Mouse (Mus musculus) heart, postnatal 36 days (tissue): ENCODE measurements at regions not wholly inside any gene's neighbourhood (a gene's known extent, or its start where the extent isn't known, plus 50 kb on each side); places are given as distances from the start of the nearest gene placed in this dataset.

Experiments used
- DNase-seq, 2 experiments: peaks; one replicate each; pipeline ENCODE4 v3.0.0; 2021 to 2022
- intact Hi-C: fragments of 180-260 bp; cut with DNase I; formaldehyde crosslinking; loops from one replicate; pipeline ENCODE4 v1.15.1; 2025

DNA sequence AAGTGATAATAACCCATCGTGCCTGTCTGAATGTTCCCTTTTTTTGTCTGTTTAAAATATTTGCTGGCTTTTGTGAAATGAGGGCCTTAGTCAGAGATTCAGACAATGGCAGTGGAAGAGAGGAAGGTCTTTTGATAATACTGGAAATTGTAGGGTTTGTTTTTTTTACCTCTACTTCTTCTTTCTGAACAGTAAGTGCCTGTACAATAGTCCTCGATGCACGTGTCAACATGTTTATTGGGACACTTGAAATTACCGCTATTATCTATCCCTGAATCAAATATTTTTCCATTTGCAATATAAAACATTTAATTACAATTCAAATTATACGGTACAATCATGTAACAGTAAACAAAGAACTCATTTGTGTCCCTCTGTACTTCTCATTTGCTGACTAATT lies 733.5 kb downstream of the Fam19a2 start:
- intact Hi-C loops = no loop called here
- no peak for DNase-seq

DNA sequence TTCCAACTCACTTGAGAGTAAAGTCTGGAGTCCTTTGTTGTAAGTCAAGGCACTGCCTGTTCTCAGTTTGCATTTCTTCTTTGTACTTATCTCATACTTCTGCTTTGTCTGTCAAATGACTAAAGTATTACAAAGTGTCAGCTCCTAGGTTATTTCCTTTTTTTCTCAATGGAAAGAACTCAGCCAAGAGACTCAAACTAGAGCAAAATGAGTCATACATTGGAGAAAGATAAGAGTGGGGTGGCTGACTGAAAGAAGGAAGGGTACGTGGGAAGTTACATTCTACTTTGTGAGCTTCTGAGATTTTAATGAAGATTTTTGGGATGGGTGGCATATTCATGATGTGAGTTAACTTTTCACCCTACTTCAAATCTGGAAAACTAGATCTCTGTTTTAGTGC lies 735.2 kb downstream of the Fam19a2 start:
- DNase-seq = no peak
- intact Hi-C loops = no loop called here

DNA sequence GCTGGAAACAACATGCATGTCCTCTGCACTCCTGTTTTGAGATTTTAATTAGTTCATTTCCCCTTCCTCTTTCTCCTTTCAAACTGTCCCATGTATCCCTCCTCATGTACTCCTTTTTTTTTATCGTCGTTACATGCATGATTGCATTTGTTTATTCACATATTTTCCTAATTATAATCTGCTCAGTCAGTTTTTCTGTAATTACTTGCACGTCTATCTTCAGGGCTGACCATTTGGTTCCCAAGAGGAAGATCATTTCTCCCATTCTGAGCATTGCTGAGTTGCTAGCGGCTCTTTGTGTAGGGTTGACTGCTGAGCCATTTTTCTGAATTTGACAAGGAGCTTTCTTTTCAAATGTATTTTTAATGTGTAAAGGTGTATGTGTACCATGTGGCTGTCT lies 781.2 kb downstream of the Fam19a2 start:
- intact Hi-C loops = no loop called here

DNA sequence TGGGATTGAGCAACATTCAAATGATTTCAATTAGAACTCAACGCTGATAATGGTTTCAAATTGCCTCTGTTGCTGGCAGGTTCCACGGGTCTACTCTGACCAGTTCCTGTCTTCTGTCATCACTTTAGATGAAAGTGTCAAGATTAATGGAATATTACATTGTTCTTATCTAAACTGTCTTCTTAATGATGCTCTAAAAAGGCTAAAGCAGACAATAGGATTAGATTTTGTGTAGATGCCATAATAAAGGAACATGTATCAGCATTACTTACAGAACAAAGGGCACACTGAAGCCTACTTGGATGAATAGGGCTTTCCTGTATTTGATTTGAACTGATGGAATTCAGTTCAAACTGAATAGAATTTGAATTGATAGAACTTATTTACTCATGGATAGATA lies 782.0 kb downstream of the Fam19a2 start:
- intact Hi-C loops = no loop called here
- DNase-seq = no peak

More for the DNA sequence above, 781.2 kb downstream of the Fam19a2 start:
- DNase-seq = no peak

DNA sequence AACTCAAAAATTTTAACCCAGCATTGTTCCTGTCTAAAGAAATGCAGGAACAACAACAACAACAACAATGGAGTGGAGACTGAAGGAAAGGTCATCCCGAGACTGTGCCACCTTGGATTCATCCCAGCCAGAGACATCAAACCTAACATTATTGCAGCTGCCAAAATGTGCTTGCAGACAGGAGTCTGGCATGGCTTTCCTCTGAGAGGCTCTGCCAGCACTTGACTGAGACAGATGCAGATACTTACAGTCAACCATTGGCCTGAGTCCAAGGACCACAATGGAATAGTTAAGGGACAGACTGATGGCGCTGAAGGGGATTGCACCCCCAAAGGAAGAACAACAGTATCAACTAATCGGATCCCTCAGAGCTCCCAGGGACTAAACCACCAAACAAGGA lies 819.0 kb downstream of the Fam19a2 start:
- intact Hi-C loops = no loop called here
- DNase-seq = peak; percentile 14 to 25

DNA sequence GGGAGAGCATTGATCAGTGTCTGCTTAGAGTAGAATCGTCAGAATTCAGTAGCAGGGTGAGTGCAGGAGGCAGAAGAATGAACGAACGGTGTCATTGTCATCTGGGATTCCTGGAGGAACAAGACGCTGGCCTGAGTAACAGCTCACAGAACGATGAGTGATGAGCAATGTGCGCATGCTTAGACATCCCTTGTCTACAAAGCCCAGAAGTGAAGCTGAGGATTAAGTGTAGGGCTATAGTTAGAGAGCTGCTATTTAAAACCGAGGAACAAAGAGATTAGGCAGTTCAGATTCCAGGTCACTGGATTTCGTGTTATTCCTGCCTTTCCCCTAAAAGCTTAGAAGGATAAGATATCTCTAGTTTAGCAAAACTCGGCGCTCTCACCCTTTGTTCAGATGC lies 826.8 kb downstream of the Fam19a2 start:
- intact Hi-C loops = no loop called here
- no peak for DNase-seq

DNA sequence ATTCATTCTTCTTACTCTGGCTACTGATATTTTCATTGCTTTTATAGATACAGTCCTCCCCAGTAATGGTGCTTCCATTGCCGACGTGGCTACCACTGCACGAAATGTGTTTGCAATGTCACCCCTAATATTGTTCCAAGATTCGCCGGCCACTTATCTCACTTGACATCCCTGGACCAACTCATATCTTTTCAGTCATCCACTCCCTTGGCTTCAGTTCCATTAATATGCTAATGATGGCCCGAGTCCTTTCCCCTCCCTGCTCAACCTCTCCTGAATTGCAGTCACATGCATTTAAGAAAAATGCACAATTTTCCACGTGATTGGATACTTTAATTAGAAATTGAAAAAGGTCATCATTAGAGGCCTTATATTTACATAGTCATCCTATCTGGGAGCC lies 827.6 kb downstream of the Fam19a2 start:
- DNase-seq = no peak
- intact Hi-C loops = no loop called here

DNA sequence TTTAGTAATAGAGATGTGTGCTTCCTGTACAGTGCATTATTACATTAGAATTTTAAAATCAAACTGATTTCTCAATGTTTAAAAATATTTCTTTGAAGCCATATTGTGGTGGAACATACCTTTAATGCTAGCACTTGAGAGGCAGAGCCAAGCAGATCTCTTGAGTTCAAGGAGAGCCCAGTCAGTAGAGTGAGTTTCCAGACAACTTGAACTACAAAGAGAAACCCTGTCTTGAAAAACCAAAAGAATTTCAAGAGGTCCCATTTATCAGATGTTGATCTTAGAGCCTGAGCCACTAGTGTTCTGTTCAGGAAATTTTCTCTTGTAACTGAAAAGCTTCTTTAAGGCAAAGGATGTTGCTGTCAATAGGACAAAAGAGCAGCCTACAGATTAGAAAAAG lies 855.8 kb downstream of the Fam19a2 start:
- intact Hi-C loops = no loop called here
- no peak for DNase-seq

DNA sequence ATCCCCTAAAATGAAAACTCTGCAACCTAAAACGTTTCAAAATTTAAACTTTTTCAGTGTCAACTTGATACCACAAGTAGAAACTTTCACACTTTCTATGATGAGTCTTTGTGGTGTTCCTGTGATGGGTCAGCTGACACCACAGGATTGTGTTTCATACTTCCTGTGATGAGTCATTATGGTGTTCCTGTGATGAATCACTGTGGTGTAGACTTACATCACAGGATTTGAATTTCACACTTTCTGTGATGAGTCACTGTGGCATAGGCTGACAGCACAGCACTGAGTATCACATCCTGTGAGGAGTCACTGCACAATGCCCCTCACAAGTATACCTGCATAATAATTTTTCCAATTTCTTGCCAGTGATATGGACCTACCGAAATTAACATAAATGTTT lies 874.7 kb downstream of the Fam19a2 start:
- no peak for DNase-seq
- intact Hi-C loops = no loop called here

DNA sequence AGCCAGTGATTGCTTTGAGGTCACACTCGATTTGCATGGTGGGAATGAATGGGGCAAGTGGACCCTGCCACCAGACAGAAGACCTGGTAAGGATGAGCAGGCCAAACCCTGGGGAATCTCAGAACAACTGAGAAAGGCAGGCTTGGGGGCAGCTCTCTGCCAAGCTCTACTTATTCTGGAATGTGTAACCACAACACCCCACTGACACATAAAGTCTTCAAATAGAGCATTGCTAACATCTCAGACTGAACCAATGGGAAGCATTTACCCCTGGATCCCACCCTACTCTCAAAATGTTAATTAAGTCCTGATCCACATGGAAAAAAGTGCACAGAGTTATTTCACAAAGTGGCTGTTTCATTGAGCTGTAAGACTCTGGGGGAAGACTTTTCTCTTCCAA lies 878.5 kb downstream of the Fam19a2 start:
- intact Hi-C loops = no loop called here
- DNase-seq = no peak

DNA sequence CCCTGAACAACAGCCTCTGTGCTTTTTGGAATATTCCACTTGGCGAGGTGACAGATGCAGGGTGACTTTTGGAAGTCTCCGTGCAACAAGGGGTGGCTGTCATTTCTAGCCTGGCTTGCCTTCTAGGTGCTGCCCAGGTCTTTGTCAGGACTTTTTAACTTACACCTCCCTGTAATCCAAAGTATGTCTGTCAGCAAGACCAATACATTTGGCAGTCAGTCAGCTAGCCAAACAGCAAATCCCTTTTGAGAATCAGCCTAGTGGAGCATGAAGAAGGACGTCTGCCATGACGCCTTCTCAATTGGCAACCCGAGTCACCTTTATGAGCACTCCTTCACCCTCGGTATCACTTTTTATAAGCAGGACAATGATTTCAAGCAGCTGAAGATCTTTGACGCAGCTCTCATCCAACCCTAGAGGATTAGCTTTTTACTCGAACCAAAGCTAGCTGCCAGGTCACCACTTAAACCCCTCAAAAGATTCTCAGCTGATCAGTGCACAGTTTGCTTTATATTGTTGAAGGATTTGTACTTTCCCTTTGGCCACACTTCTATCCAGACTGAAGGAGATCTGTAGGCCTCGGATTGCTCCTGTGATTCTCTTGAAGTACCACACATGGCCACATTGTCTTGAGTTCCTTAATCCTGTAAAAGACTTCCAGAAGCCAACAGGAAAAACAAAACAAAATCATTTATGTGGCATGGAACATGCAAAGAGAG lies 883.1 kb downstream of the Fam19a2 start:
- intact Hi-C loops = no loop called here
- no peak for DNase-seq

DNA sequence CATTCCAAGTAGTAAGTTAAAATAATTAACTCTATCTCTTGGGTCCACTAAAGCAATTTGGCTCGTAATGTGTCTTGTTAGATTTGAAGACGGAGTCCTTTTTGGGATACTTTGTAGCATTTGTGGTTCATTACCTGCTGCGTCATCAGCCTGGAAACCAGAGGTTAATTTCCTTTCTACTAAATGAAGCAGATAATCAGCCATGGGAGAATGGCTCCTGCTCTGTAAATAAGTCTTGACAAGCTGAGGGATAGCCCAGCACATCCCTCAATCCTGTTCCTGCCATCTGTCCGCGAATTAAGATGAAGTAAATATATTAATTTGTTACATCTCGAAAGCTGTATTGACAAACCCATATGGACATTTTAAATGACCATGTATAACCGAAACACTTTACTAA lies 899.6 kb downstream of the Fam19a2 start:
- DNase-seq = no peak
- intact Hi-C loops = no loop called here

DNA sequence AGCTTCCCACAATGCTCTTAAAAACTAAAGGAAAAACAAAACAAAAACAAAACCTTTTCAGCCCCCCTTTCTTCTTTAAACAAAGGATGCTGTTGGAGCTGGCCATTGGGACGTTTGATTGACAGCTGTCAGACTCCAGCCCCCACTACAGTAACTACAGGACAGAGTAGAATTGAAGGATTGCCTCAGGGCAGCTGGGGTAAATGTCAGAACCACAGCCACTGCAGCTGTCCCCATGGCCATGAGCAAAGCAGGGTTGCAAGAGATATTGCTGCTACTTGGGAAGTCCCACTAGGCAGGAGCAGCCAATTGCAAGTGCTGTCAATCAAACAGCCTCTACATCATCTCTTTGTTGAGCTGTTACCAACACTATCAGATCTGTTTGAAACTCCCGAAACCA lies 911.8 kb downstream of the Fam19a2 start:
- intact Hi-C loops = no loop called here
- DNase-seq = no peak

DNA sequence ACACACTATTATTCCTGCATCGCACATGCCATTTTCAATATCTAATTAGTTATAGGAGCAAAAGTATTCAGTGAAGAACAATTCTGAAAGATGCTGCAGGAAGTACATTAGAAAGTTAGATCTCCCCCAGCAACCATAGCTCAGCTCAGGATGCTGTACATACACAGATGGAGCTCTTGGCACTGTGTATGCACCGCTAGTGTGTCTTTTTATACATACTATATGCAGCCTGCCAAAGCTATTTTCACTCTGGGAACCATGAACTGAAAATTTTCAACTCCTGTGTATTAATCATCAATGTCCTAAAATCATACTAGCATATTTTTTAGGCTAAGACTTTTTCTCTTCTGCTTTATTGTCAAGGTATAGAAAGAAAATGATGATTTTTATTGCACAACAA lies 944.5 kb downstream of the Fam19a2 start:
- intact Hi-C loops = no loop called here

DNA sequence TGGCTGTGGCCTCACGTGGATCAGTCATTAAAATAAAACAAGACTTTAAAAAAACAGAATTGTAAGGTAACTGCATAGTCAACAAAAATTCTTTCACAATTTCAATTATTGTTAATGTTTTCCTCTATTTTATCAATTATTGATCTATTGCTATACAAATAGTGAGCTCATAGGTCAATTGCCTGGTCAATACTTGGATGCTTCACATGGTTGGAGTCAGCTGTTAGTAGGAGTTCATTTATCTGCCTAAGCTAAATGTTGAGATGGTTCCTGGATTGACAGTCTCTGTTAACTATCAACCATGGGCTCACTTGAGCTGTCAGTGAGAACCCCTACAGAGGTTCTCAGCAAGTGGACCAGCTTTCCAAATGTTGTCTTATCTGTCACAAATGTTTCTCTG lies 955.7 kb downstream of the Fam19a2 start:
- intact Hi-C loops = no loop called here
- no peak for DNase-seq

More for the DNA sequence above, 944.5 kb downstream of the Fam19a2 start:
- no peak for DNase-seq

DNA sequence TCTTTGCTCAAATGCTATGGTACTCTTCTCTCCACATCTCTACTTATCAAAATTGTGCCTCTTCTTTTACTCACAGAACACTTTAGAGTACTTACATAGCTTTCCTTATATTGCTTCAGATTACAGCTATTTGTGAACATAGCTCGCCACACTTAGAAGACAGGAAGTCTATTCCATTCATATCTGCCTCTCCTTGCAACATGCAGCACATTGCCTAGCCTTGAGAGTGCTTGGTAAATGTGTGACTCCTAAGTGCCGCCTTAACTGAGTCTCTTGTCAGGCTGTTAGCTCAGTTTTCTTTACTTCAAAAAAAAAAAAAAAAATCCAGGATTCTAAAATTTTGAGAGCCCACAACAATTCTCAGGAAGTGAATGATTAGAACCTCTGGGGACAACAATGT lies 958.3 kb downstream of the Fam19a2 start:
- no peak for DNase-seq
- intact Hi-C loops = no loop called here

DNA sequence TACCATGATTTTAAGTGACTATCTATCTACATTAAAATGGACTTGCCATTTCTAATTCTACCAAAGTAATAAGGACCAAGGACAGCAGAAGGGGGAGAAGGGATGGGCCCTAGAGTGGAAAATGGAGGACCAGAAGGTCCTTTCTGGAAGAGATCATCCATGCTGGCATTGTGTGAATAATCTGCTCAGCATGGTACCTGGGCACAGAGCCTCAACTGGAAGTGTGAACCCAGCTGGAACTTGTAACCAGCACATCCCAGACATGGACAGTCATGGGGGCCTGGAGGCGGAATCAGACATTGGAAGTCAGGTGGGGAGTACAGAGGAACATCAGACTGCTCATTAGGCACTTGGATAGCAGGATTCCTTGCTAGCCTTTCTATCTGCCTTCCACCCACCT lies 963.3 kb downstream of the Fam19a2 start:
- DNase-seq = no peak
- intact Hi-C loops = no loop called here

DNA sequence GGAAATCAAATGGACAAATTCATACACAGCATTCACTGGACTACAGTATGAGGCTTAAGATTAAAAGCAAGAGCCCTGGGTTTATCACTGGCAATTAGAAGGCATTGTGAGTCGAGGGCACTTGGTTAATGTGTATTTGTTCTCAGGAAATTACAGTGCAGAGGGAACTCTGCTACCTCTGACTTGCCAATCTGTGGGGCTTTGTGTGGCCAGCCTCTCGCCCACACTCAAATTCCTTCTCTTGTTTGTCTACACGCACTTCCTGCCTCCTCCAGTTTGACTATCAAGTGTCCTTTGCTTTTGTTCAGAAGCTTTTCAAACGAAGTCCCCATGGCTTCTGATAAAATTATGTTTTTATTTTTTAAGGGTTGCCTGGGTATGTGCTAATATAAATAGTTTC lies 985.6 kb downstream of the Fam19a2 start:
- DNase-seq = no peak
- intact Hi-C loops = no loop called here

DNA sequence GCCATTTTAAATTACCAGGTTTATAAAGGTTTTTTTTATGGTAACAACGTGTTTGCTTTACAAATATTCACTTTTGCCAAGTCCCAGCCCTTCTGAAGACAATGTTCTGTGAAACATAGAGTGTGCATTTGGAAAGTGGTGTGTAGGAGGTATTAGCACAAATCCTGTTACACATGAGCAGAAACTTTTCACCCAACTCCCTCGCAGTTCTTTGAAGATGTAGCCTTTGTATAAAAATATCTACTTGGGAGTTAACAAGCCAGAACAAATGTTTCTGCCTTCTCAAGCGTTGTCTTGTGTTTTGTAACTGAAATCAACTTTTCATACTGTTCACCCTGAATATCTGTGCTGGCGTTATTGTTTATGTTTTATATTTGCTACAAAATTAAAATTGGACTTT lies 986.2 kb downstream of the Fam19a2 start:
- intact Hi-C loops = no loop called here
- DNase-seq = no peak

DNA sequence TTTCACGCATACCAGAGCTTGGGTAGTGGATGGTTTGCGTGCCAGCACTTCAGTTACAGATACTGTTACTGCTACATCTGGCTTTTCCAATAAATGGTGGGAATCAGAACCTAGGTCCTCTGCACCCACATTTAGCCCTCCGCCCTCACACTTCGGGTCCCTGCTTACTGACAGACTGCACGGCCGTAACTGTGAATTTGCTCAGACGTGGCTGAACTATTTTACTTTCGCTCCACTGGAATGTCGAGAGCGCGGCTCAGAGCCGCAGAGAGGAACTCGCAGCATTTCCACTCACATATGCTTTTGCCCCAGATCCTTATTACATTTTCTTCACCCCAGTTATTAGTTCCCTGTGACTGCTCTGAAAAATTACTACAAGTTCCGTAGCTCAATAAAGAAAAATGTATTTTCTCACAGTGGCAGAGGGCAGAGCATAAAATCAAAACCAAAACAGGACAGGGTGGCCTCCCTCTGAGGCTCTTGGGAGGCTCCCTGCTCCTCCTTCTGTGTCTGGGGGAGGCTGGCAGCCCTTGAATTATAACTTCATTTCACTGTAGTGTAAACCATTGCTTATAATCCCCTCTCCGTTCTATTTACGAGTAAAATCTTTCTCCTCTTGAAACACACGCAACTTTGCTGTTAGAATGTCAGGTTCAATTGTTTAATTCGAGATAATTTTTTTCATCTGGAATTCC lies 1024.7 kb downstream of the Fam19a2 start:
- peak; percentile 4 to 5 for DNase-seq
- intact Hi-C loops = no loop called here

DNA sequence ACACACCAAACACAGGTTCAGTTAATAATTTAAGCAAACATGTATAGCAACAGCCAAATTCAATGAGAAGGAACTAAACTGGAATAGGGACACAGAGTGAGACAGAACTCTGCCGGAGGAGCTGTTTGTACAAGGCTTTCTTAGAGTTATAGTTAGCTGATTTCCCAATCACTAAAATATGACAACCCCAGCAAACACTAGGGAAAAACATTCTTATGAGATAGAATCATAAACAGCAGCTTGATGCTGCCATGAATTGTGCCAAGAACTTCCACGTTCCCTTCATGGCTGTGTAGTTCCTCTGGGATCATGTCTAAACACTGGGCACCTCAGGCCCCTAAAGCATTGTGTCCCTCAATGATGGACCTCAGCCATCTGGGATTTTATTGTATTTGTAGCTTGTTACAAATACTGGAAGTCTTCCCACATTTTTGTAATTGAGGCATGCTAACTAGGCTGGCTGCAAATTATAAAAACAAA lies 1033.4 kb downstream of the Fam19a2 start:
- peak; percentile 5 to 7 for DNase-seq
- intact Hi-C loops = no loop called here

DNA sequence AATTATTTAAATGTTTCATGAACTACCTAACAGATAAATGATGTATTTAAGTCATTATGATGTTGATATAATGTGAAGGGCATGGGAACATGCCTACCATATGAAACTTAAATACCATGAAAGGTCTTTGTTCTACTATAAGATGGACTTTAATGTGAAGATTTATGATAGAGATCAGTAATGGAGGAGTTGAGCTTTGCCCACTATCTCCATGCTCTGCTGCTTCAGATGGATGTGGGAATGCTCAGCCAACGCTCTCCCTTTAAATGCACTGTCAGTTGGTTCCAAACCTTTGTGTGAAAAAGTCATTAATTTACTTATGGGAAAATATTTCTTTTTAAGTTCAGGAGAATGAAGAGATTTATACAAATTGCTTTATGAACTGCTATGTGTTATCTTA lies 1040.9 kb downstream of the Fam19a2 start:
- DNase-seq = no peak

More for the DNA sequence above, 1040.9 kb downstream of the Fam19a2 start:
- intact Hi-C loops = no loop called here
